ENCODE assay signal across 11 mouse cellular contexts in the genomic region with DNA sequence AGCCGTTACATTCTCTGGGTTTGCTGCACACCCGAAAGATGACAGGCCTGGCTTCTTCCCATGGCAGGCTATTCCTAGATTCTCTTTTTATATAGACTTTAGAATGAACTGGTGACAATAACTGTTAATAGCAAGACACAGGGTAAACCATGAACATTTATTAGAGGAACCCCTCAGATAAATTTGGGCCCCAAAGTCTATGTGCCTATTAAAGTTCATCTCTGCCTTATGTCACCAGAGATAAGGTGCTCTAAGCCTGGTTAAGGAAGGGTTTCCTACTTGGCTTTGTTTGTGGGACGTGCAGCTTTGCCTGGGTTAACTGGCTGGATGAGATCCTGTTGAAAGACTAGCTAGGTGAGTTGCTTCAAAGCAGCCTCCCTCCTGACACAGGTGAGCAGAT.
DNase-seq lines count a peak whose midpoint lies in the region; ATAC-seq and TF ChIP-seq lines count a peak whose summit lies in the region.
"Had no signal": no experiment of that assay in that cellular context is flagged by ENCODE, and none has a peak within 500 bp of the region (broad histone marks: within the 10 kb centered on the region; RNA-seq: fewer than 3 reads in every experiment).

No protein-coding gene starts in this region.

- H3K36me3 ChIP-seq in kidney, postnatal 0 days (ENCODE audit: insufficient read depth, low read length) = 0 out of 2 replicates have a peak, but pooled peaks cover 9% of the 10 kb centered on the region
- peaks cover 13% of the 10 kb centered on the region for H3K36me3 ChIP-seq in embryonic facial prominence, embryonic 10.5 days (replicated peaks)
- 0 out of 2 replicates have a peak, but pooled peaks cover 3% of the 10 kb centered on the region for H3K36me3 ChIP-seq in intestine, embryonic 15.5 days
- H3K36me3 ChIP-seq in neural tube, embryonic 13.5 days = peaks cover 30% of the 10 kb centered on the region
- peaks cover 4% of the 10 kb centered on the region; the same call in 1 of the 2 replicates for H3K36me3 ChIP-seq in hindbrain, embryonic 16.5 days (ENCODE audit: control insufficient read depth, insufficient read depth, low read length)

- peaks cover 35% of the 10 kb centered on the region for H3K4me1 ChIP-seq in kidney, postnatal 0 days (replicated peaks; ENCODE audit: insufficient read depth, low read length)
- H3K4me1 ChIP-seq in embryonic facial prominence, embryonic 10.5 days = peaks cover 33% of the 10 kb centered on the region
- peaks cover 58% of the 10 kb centered on the region for H3K4me1 ChIP-seq in intestine, embryonic 15.5 days (replicated peaks)
- peaks cover 45% of the 10 kb centered on the region for H3K4me1 ChIP-seq in neural tube, embryonic 13.5 days (replicated peaks)
- no peaks in the 10 kb centered on the region for H3K4me1 ChIP-seq in hindbrain, embryonic 16.5 days (ENCODE audit: control insufficient read depth, insufficient read depth, low read depth, low read length)

- ATAC-seq in kidney, postnatal 0 days (replicated peaks; ENCODE audit: low FRiP score, low read depth) = no peak
- ATAC-seq in intestine, embryonic 15.5 days = no peak
- no peak for ATAC-seq in neural tube, embryonic 13.5 days (ENCODE audit: low read depth)
- ATAC-seq in hindbrain, embryonic 16.5 days = no peak

- no peak for TF ChIP-seq CTCF in kidney, postnatal 0 days (IDR thresholded peaks at IDR 0.05; ENCODE audit: low read depth)

- no peak overlapping the region for H3K9ac ChIP-seq in kidney, postnatal 0 days (ENCODE audit: low read depth, low read length)
- H3K9ac ChIP-seq in intestine, embryonic 15.5 days = no peak overlapping the region
- no peak overlapping the region for H3K9ac ChIP-seq in neural tube, embryonic 13.5 days
- no peak overlapping the region for H3K9ac ChIP-seq in hindbrain, embryonic 16.5 days (ENCODE audit: low read depth, low read length)

- H3K9me3 ChIP-seq in kidney, postnatal 0 days (replicated peaks; ENCODE audit: low read length) = no peaks in the 10 kb centered on the region
- H3K9me3 ChIP-seq in embryonic facial prominence, embryonic 10.5 days = no peaks in the 10 kb centered on the region
- no peaks in the 10 kb centered on the region for H3K9me3 ChIP-seq in intestine, embryonic 15.5 days
- H3K9me3 ChIP-seq in neural tube, embryonic 13.5 days = no peaks in the 10 kb centered on the region
- no peaks in the 10 kb centered on the region for H3K9me3 ChIP-seq in hindbrain, embryonic 16.5 days (ENCODE audit: control insufficient read depth, low read length)
- H3K9me3 ChIP-seq: forebrain, embryonic 10.5 days had no signal

- H3K4me2 ChIP-seq in kidney, postnatal 0 days (ENCODE audit: low read length) = no peak overlapping the region
- no peak overlapping the region; the same call in 1 of the 2 replicates for H3K4me2 ChIP-seq in intestine, embryonic 15.5 days (replicated peaks)
- H3K4me2 ChIP-seq in neural tube, embryonic 13.5 days = no peak overlapping the region
- no peak overlapping the region for H3K4me2 ChIP-seq in hindbrain, embryonic 16.5 days (ENCODE audit: low read length)

- no peaks in the 10 kb centered on the region for H3K27me3 ChIP-seq in kidney, postnatal 0 days (ENCODE audit: insufficient read depth, low read length)
- H3K27me3 ChIP-seq in embryonic facial prominence, embryonic 10.5 days (replicated peaks; ENCODE audit: low read depth, poor library complexity, severe bottlenecking) = no peaks in the 10 kb centered on the region
- H3K27me3 ChIP-seq in intestine, embryonic 15.5 days (replicated peaks) = no peaks in the 10 kb centered on the region
- H3K27me3 ChIP-seq in neural tube, embryonic 13.5 days = no peaks in the 10 kb centered on the region
- no peaks in the 10 kb centered on the region for H3K27me3 ChIP-seq in hindbrain, embryonic 16.5 days (replicated peaks; ENCODE audit: control insufficient read depth, insufficient read depth, low read length)

- H3K27ac ChIP-seq in kidney, postnatal 0 days = peak overlapping the region; percentile 63
- peak overlapping the region; percentile 66 for H3K27ac ChIP-seq in embryonic facial prominence, embryonic 10.5 days (replicated peaks)
- H3K27ac ChIP-seq in intestine, embryonic 15.5 days = peak overlapping the region; percentile 79
- peak overlapping the region; percentile 69 for H3K27ac ChIP-seq in neural tube, embryonic 13.5 days (replicated peaks)
- no peak overlapping the region for H3K27ac ChIP-seq in hindbrain, embryonic 16.5 days (ENCODE audit: low read depth, low read length)
- H3K27ac ChIP-seq: forebrain, embryonic 10.5 days had no signal

- DNase-seq in kidney, postnatal 0 days (ENCODE audit: low spot score) = no peak
- no peak for DNase-seq in kidney, postnatal 4 days
- DNase-seq in embryonic facial prominence, embryonic 10.5 days (ENCODE audit: low spot score) = no peak
- no peak for DNase-seq in thymus, postnatal 14 days
- DNase-seq: cerebellum, postnatal 25 days; gastrocnemius, postnatal 14 days; thymus, postnatal 4 days had no signal

- WGBS in kidney, postnatal 0 days = 54% methylated on average over 3 of the region's 3 CpGs
- 77% methylated on average over 3 of the region's 3 CpGs for WGBS in embryonic facial prominence, embryonic 10.5 days
- 56% methylated on average over 3 of the region's 3 CpGs for WGBS in intestine, embryonic 15.5 days
- WGBS in neural tube, embryonic 13.5 days = 53% methylated on average over 3 of the region's 3 CpGs
- 68% methylated on average over 3 of the region's 3 CpGs for WGBS in hindbrain, embryonic 16.5 days

- no peak overlapping the region for H3K4me3 ChIP-seq in kidney, postnatal 0 days (replicated peaks; ENCODE audit: low read depth, low read length)
- no peak overlapping the region for H3K4me3 ChIP-seq in embryonic facial prominence, embryonic 10.5 days
- H3K4me3 ChIP-seq in intestine, embryonic 15.5 days (replicated peaks) = no peak overlapping the region
- H3K4me3 ChIP-seq in neural tube, embryonic 13.5 days = no peak overlapping the region
- no peak overlapping the region for H3K4me3 ChIP-seq in hindbrain, embryonic 16.5 days (ENCODE audit: low read length)
- H3K4me3 ChIP-seq: forebrain, embryonic 10.5 days had no signal
